Mouse (Mus musculus): Measurements from ENCODE around the gene Spata31d1a. TPM values are rescaled to one million over a fixed set of nuclear protein-coding genes. Genes with fewer than 3 reads are reported as not detected.

Gene Spata31d1a
- total and polyA plus RNA-seq, 3 experiments = 0.05 TPM; not detected in 2

DNA sequence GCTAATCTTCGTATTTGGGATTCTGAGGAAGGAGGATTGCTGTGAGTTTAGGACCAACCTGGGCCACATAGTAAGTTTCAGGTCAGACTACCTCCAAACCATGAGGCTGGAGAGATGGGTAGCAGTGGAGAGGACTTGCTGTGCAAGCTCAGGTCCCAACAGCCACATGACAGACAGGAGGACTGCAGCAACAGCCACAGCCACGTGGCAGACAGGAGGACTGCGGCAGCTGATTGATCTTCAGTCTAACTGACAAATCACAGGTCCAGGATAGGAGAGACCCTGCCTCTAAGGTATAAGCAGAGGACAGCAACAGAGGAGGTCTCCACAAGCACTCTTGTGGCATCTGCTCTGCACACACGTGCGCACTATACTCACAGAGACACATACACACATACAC lies 52.3 kb downstream of the Spata31d1a start:
- Histone ChIP-seq H3K36me3 (replicated peaks) (peaks cover 100% of the 10 kb centered on the region), H3K4me3 (ENCODE audit: low read depth, low read length) (no peak overlapping the region), H3K9me3 (replicated peaks) (no peaks in the 10 kb centered on the region), H3K4me1 (ENCODE audit: insufficient read depth, low read depth, low read length) (peaks cover 92% of the 10 kb centered on the region), H3K27me3 (ENCODE audit: insufficient read depth, low read length) (no peaks in the 10 kb centered on the region)
- DNase-seq (ENCODE audit: low spot score) (no peak), ATAC-seq (ENCODE audit: extremely low read depth, insufficient number of reproducible peaks, low FRiP score, poor library complexity, severe bottlenecking) (no peak)
- TF ChIP-seq TAL1 (conservative IDR thresholded peaks at IDR 0.05; ENCODE audit: low read depth, low read length) (no peak), POLR2AphosphoS5 (IDR thresholded peaks at IDR 0.05; ENCODE audit: insufficient replicate concordance, low read depth, low read length) (no peak), GATA1 (IDR thresholded peaks at IDR 0.05; ENCODE audit: borderline replicate concordance, low read length) (no peak), CTCF (IDR thresholded peaks at IDR 0.05; ENCODE audit: low read depth, low read length) (no peak)

DNA sequence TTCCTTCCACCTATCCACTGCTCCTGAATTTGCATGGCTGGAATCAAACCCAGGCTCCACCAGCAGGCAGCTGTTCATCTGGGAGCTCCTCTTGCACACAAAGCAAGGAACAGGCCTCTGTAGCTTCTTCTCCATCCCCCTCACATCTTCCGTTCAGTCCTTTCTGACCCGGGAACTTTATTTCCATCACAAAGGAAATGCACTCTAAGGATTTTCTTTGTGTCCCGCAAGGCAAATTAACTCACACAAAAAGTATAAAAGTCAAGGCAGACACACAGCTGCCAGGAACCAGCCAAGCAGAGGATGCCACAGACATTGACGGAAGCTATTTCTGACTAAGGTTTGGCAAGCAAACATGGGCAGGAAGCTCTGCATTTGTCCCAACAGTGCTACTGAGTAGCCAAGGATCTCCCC lies 53.1 kb downstream of the Spata31d1a start:
- Histone ChIP-seq H3K4me1 (ENCODE audit: insufficient read depth, low read depth, low read length) (peaks cover 92% of the 10 kb centered on the region), H3K4me3 (ENCODE audit: low read depth, low read length) (no peak overlapping the region), H3K36me3 (replicated peaks) (peaks cover 100% of the 10 kb centered on the region), H3K27me3 (ENCODE audit: insufficient read depth, low read length) (no peaks in the 10 kb centered on the region), H3K9me3 (replicated peaks) (no peaks in the 10 kb centered on the region)
- no peak for ATAC-seq (ENCODE audit: extremely low read depth, insufficient number of reproducible peaks, low FRiP score, poor library complexity, severe bottlenecking)
- no peak for DNase-seq (ENCODE audit: low spot score)
- no peak for TF ChIP-seq POLR2AphosphoS5 (IDR thresholded peaks at IDR 0.05; ENCODE audit: insufficient replicate concordance, low read depth, low read length)
- no peak for TF ChIP-seq TAL1 (conservative IDR thresholded peaks at IDR 0.05; ENCODE audit: low read depth, low read length)
- no peak for TF ChIP-seq GATA1 (IDR thresholded peaks at IDR 0.05; ENCODE audit: borderline replicate concordance, low read length)
- TF ChIP-seq GATA2 (IDR thresholded peaks at IDR 0.05; ENCODE audit: borderline replicate concordance, low read depth, low read length) = no peak
- no peak for TF ChIP-seq CTCF (IDR thresholded peaks at IDR 0.05; ENCODE audit: low read depth, low read length)

DNA sequence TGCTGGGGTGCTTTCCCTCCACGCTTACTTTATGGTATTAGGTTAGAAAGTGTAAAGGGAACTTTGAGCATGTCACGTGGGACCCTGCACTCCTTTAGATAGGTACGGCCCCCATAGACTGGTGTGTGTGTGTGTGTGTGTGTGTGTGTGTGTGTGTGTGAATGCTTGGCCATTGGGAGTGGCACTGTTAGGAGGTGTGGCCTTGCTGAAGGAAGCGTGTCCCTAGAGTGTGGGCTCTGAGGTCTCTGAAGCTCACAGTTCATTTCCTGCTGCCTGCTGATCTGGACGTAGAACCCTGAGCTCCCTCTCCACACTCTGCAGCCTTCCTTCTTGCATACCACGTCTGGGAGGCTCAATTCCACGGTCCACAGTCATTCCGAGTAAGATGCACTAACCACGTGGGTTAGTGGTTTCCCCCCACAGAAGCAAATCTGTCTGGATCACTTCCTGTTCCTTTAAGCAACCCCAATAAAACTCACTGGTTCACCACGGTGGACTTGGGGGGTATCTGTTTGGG lies 53.8 kb downstream of the Spata31d1a start:
- Histone ChIP-seq H3K36me3 (replicated peaks) (peaks cover 99% of the 10 kb centered on the region), H3K4me3 (ENCODE audit: low read depth, low read length) (no peak overlapping the region), H3K27me3 (ENCODE audit: insufficient read depth, low read length) (no peaks in the 10 kb centered on the region), H3K9me3 (replicated peaks) (no peaks in the 10 kb centered on the region), H3K4me1 (ENCODE audit: insufficient read depth, low read depth, low read length) (peaks cover 88% of the 10 kb centered on the region)
- DNase-seq (ENCODE audit: low spot score) (no peak), ATAC-seq (ENCODE audit: extremely low read depth, insufficient number of reproducible peaks, low FRiP score, poor library complexity, severe bottlenecking) (peak; percentile 46)
- TF ChIP-seq GATA2 (IDR thresholded peaks at IDR 0.05; ENCODE audit: borderline replicate concordance, low read depth, low read length) (no peak), POLR2AphosphoS5 (IDR thresholded peaks at IDR 0.05; ENCODE audit: insufficient replicate concordance, low read depth, low read length) (no peak), TAL1 (conservative IDR thresholded peaks at IDR 0.05; ENCODE audit: low read depth, low read length) (no peak), GATA1 (IDR thresholded peaks at IDR 0.05; ENCODE audit: borderline replicate concordance, low read length) (no peak), CTCF (IDR thresholded peaks at IDR 0.05; ENCODE audit: low read depth, low read length) (no peak)

DNA sequence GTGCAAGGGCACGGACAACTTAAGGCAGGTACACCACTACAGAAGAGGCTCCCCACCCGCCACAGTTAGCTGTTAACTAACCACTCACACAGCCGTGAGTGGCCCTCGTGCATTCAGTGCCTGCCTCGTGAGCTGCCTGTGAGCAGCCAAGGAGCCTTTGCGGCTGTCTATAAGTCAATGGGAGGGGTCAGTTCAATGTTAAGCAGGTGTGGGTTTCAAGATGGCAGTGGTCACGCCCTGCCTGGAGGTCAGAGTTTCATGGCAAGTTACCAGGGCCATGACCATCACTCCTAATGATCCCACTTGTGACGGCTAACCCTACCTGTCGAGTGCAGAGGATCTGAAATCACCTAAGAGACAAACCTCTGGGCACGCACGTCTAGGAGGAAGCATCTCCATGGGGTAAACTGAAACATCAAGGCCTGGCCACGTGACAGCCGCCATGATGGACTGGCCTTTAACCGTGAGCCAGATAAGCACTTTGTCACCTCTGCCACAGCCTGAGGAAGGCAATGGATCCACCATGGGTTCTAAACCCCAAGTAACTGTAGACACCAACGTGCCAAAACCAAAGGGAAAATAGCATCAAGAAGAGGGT lies 54.3 kb downstream of the Spata31d1a start:
- DNase-seq (ENCODE audit: low spot score) = no peak
- Histone ChIP-seq H3K27me3 (ENCODE audit: insufficient read depth, low read length) (no peaks in the 10 kb centered on the region), H3K9me3 (replicated peaks) (no peaks in the 10 kb centered on the region), H3K4me1 (ENCODE audit: insufficient read depth, low read depth, low read length) (peaks cover 88% of the 10 kb centered on the region), H3K4me3 (ENCODE audit: low read depth, low read length) (no peak overlapping the region), H3K36me3 (replicated peaks) (peaks cover 99% of the 10 kb centered on the region)
- ATAC-seq (ENCODE audit: extremely low read depth, insufficient number of reproducible peaks, low FRiP score, poor library complexity, severe bottlenecking) = no peak
- TF ChIP-seq CTCF (IDR thresholded peaks at IDR 0.05; ENCODE audit: low read depth, low read length) (no peak), GATA2 (IDR thresholded peaks at IDR 0.05; ENCODE audit: borderline replicate concordance, low read depth, low read length) (no peak), POLR2AphosphoS5 (IDR thresholded peaks at IDR 0.05; ENCODE audit: insufficient replicate concordance, low read depth, low read length) (no peak), GATA1 (IDR thresholded peaks at IDR 0.05; ENCODE audit: borderline replicate concordance, low read length) (no peak), TAL1 (conservative IDR thresholded peaks at IDR 0.05; ENCODE audit: low read depth, low read length) (no peak)

DNA sequence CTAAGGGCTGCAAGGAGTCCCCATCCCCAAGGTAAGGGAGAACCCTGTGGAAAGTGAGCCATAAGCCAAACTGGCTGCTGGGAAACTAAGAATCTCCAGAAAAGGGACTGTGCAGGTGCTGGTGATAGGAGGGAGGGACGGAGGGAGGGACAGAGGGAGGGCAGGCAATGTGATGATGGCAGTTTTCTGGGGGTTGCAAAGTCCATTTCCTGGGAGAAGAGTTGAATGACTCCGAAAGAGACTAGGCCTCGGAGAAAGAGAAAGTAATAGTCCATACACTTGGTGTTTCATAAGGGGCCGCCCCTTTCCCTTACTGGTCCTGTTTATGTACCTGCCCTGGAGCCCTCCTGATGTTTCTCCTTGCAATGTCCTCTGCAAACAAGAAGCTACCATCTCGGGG lies 55.7 kb downstream of the Spata31d1a start:
- ATAC-seq (ENCODE audit: extremely low read depth, insufficient number of reproducible peaks, low FRiP score, poor library complexity, severe bottlenecking) = no peak
- Histone ChIP-seq H3K9me3 (replicated peaks) (no peaks in the 10 kb centered on the region), H3K36me3 (replicated peaks) (peaks cover 99% of the 10 kb centered on the region), H3K27me3 (ENCODE audit: insufficient read depth, low read length) (no peaks in the 10 kb centered on the region), H3K4me1 (ENCODE audit: insufficient read depth, low read depth, low read length) (peaks cover 89% of the 10 kb centered on the region), H3K4me3 (ENCODE audit: low read depth, low read length) (no peak overlapping the region)
- DNase-seq (ENCODE audit: low spot score) = no peak
- TF ChIP-seq POLR2AphosphoS5 (IDR thresholded peaks at IDR 0.05; ENCODE audit: insufficient replicate concordance, low read depth, low read length) (no peak), CTCF (IDR thresholded peaks at IDR 0.05; ENCODE audit: low read depth, low read length) (no peak), GATA2 (IDR thresholded peaks at IDR 0.05; ENCODE audit: borderline replicate concordance, low read depth, low read length) (no peak), TAL1 (conservative IDR thresholded peaks at IDR 0.05; ENCODE audit: low read depth, low read length) (no peak), GATA1 (IDR thresholded peaks at IDR 0.05; ENCODE audit: borderline replicate concordance, low read length) (no peak)

DNA sequence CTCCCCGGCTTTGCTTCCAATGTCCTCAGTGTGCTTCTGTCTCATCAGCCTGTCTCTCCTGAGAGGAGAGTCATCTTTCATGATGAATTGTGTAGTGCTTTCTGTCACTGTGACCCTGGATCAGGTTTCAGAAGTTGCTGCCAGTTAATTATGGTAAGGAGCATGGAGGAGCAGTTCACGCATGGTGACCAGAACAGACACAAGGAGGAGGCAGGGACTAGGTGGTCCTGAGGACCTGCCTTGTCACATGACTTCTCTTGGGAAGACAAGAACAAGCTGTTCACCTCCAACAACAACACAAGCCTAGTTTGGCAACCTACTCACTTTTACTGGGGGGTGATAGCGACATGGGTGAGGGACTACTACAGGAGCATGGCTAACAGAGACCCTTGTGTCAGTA lies 57.0 kb downstream of the Spata31d1a start:
- no peaks in the 10 kb centered on the region for H3K27me3 ChIP-seq (ENCODE audit: insufficient read depth, low read length)
- DNase-seq (ENCODE audit: low spot score) (no peak), ATAC-seq (ENCODE audit: extremely low read depth, insufficient number of reproducible peaks, low FRiP score, poor library complexity, severe bottlenecking) (no peak)
- H3K36me3 ChIP-seq (replicated peaks) = peaks cover 99% of the 10 kb centered on the region
- TF ChIP-seq POLR2AphosphoS5 (IDR thresholded peaks at IDR 0.05; ENCODE audit: insufficient replicate concordance, low read depth, low read length) (no peak), TAL1 (conservative IDR thresholded peaks at IDR 0.05; ENCODE audit: low read depth, low read length) (no peak), GATA1 (IDR thresholded peaks at IDR 0.05; ENCODE audit: borderline replicate concordance, low read length) (no peak), GATA2 (IDR thresholded peaks at IDR 0.05; ENCODE audit: borderline replicate concordance, low read depth, low read length) (no peak), CTCF (IDR thresholded peaks at IDR 0.05; ENCODE audit: low read depth, low read length) (no peak)
- H3K4me3 ChIP-seq (ENCODE audit: low read depth, low read length) = no peak overlapping the region
- peaks cover 86% of the 10 kb centered on the region for H3K4me1 ChIP-seq (ENCODE audit: insufficient read depth, low read depth, low read length)
- H3K9me3 ChIP-seq (replicated peaks) = no peaks in the 10 kb centered on the region

All from G1E (cell line).